Mouse (Mus musculus) lung, postnatal 10 days (tissue): ENCODE measurements at regions not wholly inside any gene's neighbourhood (a gene's known extent, or its start where the extent isn't known, plus 50 kb on each side); places are given as distances from the start of the nearest gene placed in this dataset.

Experiments
- DNase-seq: peaks from one replicate; pipeline ENCODE4 v3.0.0; 2021

GRCm38 (mm10) chr13:60002098-60002497, 175.1 kb downstream of the Gas1 start:
- DNase-seq = no peak

GRCm38 (mm10) chr13:60001637-60002036, 175.5 kb downstream of the Gas1 start:
- no peak for DNase-seq

GRCm38 (mm10) chr13:60000618-60001347, 176.4 kb downstream of the Gas1 start:
- no peak for DNase-seq

- DNase-seq = no peak
Observed at GRCm38 (mm10) chr13:59997431-59997830, 174.5 kb upstream of the Tut7 start.

- DNase-seq = no peak
Observed at GRCm38 (mm10) chr13:59996146-59996814, 173.3 kb upstream of the Tut7 start.

GRCm38 (mm10) chr13:59992780-59993501, 170.0 kb upstream of the Tut7 start:
- no peak for DNase-seq

- no peak for DNase-seq
Observed at GRCm38 (mm10) chr13:59992346-59992745, 169.4 kb upstream of the Tut7 start.

GRCm38 (mm10) chr13:59990402-59991280, 167.7 kb upstream of the Tut7 start:
- DNase-seq = no peak

GRCm38 (mm10) chr13:59988393-59988965, 165.5 kb upstream of the Tut7 start:
- DNase-seq = no peak

- DNase-seq = no peak
Observed at GRCm38 (mm10) chr13:59976425-59976824, 153.5 kb upstream of the Tut7 start.

GRCm38 (mm10) chr13:59972093-59972427, 149.1 kb upstream of the Tut7 start:
- DNase-seq = no peak

- DNase-seq = peak; percentile 16
Observed at GRCm38 (mm10) chr13:59971231-59972092, 148.5 kb upstream of the Tut7 start.

- DNase-seq = no peak
Observed at GRCm38 (mm10) chr13:59970430-59970829, 147.5 kb upstream of the Tut7 start.

GRCm38 (mm10) chr13:59969484-59969883, 146.5 kb upstream of the Tut7 start:
- DNase-seq = no peak

- DNase-seq = no peak
Observed at GRCm38 (mm10) chr13:59968584-59969240, 145.8 kb upstream of the Tut7 start.

- no peak for DNase-seq
Observed at GRCm38 (mm10) chr13:59966535-59967255, 143.7 kb upstream of the Tut7 start.

- DNase-seq = no peak
Observed at GRCm38 (mm10) chr13:59964981-59965380, 142.0 kb upstream of the Tut7 start.

- DNase-seq = no peak
Observed at GRCm38 (mm10) chr13:59962676-59963664, 140.0 kb upstream of the Tut7 start.

- DNase-seq = no peak
Observed at GRCm38 (mm10) chr13:59956441-59956840, 133.5 kb upstream of the Tut7 start.
